Mouse (Mus musculus) lung, postnatal 0 days (tissue): ENCODE results near the gene Myct1.

Experiments used
- CTCF ChIP-seq: IDR thresholded peaks from 2 replicates; pipeline ENCODE4 v1.5.1; 2016; ENCODE audit warnings: antibody characterized with exemption, mild to moderate bottlenecking
- EP300 ChIP-seq: IDR thresholded peaks from 2 replicates; pipeline ENCODE4 v1.6.1; 2016; ENCODE audit warnings: antibody characterized with exemption, mild to moderate bottlenecking, control low read depth

GRCm38 (mm10) chr10:5554941-5555340, 38.6 kb upstream of the Myct1 start:
- TF ChIP-seq CTCF: peak; percentile 69
- no peak for TF ChIP-seq EP300
